Mouse (Mus musculus) left cerebral cortex, adult 9 months (tissue): ENCODE data around the gene Tfb2m.
A peak's percentile ranks its signal among the peaks of the same experiment; 100 is the strongest.

ENCODE experiments used
- DNase-seq, 2 experiments: peaks; one replicate each; pipeline ENCODE4 v3.0.0; 2022; ENCODE audit warnings: low spot score in 2 of 2

The Tfb2m gene

GRCm38 (mm10) chr1:179559446-179560194, 13.6 kb upstream of the Tfb2m start:
- no peak for DNase-seq

DNA sequence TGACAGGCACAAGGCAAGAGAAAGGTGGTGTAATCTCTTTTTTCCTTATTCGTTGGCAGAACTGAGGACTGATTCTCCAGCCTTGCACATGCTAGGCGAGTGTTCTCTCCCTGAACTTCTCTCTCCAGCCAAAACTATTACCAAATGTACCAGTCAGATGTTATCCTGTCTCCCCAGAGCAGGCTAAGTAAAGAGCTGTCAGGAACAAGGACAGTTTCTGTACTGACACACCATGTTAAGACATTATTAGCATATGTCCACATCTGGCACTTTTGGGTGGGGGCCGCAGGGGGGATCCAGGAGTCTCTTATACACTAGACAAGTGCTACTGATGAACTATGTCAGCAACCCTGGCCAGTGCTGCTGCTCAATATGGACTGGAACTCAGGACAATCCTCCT, 10.9 kb upstream of the Tfb2m start:
- no peak for DNase-seq

DNA sequence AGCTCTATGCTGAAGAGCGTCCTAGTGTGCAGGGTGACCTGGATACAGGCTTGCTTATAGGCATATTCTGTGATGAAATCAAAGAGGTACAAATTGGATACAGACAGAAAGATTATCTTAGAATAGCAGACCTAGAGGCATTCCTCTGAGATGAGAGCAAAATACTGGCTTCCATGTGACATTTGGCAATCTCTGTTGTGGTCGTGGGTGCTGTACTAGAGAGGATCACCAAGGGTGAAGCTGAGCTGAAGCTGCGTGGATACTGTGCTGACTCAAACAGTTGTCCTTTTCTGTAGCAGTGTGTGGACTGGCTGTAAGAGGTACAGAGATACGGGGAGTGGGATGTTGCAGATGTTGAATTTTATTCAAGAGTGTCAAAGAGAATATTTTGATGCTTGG, 7.9 kb upstream of the Tfb2m start:
- no peak for DNase-seq

- no peak for DNase-seq
Observed at GRCm38 (mm10) chr1:179553197-179553948, 7.3 kb upstream of the Tfb2m start.

DNA sequence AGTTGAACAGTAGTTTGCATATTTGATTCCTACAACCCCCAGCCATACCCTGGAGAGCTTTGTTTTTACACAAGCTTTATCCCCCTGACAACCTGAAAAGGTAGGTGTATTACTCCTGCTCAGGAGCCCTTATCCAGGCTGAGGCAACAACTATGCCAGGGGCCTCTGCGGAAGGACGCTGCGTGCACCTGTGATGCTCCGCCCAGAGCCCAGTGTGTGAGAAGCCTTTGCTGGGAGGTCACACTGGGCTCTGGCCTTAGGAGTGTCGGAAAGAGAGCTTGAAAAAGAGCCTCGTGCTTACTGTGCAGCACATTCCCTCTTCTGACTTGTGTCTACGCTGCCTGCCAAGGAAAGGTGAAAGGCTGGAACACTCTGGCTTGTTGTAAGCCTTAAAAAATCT, 6.7 kb upstream of the Tfb2m start:
- DNase-seq: no peak

DNA sequence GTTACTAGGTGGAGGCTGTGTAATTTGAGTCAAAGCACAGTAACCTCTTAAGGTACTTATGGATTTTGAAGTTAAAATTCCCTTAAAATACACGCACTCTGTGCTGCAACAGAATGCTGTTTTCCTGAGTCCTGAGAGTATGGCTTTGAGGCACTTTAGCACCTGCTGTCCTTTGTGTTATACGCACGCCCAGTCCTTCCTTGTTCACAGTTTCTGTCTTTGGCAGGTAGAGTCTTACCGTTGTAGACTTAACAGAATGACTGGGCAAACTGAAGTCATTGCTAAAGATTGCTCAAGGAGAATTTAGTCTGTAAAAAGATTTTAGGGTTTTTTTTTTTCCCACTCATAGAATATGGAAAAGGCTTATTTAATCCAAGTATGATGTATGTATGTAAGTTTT, 5.9 kb upstream of the Tfb2m start:
- no peak for DNase-seq

- DNase-seq: no peak
Observed at GRCm38 (mm10) chr1:179551336-179551735, 5.3 kb upstream of the Tfb2m start.

- DNase-seq: no peak
Observed at GRCm38 (mm10) chr1:179548996-179549752, 3.1 kb upstream of the Tfb2m start.

GRCm38 (mm10) chr1:179548220-179548619, 2.2 kb upstream of the Tfb2m start:
- no peak for DNase-seq

DNA sequence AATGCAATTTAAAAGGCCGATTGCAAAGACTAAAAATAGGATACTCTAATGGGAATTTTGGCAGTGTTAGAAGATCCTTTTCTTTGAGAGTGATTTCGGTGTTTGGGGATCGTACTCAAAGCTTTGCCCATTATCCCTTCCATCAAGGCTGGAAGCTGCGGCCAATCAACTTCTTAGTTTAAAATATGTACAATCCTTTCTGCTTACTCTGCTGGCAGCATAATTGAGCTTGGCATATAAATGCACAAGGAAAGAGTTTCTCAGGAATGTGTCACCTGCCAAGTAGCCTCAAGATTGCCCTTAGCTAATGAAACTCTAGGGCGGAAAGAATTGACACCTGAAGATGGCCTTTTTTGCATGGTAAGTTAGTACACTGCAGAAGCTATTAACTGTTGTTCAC, 1.1 kb upstream of the Tfb2m start:
- DNase-seq: peak in 1 of 2 experiments; percentile 12

DNA sequence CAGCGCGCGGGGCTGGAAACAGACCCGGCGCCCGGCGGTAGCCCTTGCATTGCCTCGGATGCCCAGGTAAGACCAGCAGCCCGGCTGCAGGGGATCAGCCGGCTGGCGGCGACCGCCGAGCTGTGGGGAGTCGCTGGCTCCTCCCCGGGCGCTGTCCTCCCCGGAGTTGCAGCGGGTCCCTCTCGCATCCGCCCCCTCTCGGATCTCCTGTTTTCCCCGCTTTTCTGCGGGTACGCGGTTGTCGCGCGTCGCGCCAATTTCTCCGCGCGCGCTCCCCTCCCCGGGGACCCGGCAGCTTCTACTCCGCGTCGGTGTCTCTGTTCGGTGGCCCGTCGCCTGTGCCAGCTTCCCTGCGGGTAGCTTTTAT, 467 bp upstream of the Tfb2m start:
- no peak for DNase-seq

GRCm38 (mm10) chr1:179541502-179541901, 4.6 kb downstream of the Tfb2m start:
- no peak for DNase-seq

GRCm38 (mm10) chr1:179539887-179540286, 6.2 kb downstream of the Tfb2m start:
- no peak for DNase-seq

GRCm38 (mm10) chr1:179539054-179539453, 7.0 kb downstream of the Tfb2m start:
- no peak for DNase-seq

DNA sequence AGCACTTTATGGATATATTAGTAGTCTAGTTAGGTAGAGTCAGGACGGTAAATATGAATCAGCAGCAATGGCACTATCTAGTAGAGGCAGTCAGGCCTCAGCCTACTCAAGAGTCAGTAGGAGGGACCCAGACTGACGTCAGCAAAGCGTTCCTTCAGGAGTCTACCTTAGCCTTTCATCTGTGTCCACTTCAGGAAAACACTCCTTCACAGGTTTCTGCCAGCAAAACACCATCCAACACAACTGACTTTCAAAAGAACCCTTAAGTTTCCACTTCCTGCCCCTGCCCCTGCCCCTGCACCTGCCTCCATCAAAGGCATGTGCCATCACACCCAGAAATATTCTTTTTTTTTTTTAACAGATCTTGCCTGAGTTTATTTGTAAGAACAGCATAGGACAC, 26.2 kb downstream of the Tfb2m start:
- no peak for DNase-seq

DNA sequence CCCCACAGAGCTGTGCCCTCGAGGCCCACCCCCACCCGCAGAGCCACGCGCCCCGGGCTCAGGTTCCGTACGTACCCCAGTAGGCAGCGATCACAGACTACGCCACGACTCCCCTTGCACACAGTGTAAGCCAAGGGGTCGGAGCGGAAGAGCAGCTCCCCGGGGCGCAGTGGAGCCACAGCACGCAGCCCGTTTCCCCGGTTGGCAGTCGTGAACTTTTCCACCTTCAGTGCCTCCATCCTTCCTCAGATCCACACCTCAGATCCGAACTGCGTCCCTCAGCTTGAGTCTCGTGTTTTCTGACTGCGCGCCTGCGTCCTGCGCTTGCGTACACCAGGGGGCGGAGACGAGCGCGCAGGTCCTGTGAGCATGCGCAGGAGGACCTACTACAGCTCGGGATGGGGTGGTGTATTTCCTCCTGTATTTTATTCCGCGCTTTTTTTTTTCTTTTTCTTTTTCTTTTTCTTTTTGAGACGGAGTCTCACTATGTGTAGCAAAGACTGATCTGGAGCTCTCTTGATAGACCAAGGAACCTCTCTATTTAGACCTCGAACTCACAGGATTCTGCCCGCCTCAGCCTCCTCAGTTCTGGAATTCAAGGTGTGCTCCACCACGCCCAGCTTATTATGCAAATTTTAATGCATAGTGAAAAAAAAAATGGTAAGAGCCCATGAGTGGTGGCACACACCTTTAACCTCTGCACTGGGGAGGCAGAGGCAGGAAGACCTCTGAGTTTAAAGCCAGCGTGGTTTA, 28.2 kb downstream of the Tfb2m start, which contains the start of gene Smyd3:
Smyd3 (minus strand) TSS at position 329 of the 753 bp plus-strand sequence.
- peak; percentile 59 to 84 for DNase-seq

DNA sequence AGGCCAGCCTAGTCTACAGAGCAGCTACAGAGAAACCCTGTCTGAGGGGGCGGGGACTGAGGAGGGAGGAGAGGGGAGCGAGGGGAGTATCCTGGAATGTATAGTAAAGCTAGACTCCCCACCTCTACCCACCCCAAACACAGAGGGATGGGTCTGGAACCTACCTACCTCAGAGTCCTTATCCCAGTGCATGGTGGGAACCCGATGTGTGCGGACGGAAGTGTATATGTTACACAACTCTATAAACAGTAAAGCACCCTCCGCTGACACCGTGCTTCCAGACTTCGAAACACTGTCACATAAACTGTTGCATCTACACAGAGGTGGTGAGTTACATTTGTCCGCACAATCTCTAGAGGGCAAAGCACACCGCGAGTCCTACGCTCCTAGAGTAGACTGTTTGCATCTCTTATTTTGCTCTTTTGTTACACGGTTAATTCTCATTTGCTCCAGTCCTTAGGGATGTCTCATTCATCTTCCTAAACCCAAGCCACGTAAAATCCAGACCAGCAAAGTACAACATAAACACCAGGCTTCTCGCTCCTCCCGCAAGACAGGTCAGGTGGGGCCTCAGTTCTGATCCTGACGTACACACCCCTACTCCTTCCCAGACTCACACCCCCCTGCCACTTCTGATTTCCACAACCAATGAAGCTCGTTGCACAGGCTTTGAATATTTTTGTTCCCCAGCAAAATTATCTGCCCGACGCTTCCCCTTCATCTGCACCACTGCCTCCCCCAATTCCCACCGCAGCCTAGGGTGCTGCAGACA, 28.9 kb downstream of the Tfb2m start:
- DNase-seq: peak in 1 of 2 experiments; percentile 7

DNA sequence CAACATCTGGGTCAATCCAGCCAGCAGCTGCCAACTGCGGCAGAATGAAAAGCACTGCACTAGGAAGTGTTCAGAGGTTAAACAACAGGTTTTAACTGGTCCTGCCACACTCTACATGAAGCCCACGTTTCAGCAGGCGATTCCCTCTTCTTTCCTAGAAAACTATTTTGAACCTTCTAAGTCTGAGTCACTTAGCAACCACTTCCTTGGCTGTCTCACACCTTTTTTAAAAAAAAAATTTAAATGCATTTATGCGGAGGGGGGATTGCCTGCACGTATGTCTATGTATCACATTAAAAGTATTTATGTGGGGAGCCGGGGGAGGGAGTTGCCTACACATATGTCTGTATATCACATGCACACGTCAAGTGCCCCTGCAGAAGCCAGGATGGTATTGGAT, 34.2 kb downstream of the Tfb2m start:
- peak in 1 of 2 experiments; percentile 46 for DNase-seq

GRCm38 (mm10) chr1:179510546-179511340, 35.3 kb downstream of the Tfb2m start:
- DNase-seq: no peak
